Mouse (Mus musculus): ENCODE data around the gene Mymx.

DNA sequence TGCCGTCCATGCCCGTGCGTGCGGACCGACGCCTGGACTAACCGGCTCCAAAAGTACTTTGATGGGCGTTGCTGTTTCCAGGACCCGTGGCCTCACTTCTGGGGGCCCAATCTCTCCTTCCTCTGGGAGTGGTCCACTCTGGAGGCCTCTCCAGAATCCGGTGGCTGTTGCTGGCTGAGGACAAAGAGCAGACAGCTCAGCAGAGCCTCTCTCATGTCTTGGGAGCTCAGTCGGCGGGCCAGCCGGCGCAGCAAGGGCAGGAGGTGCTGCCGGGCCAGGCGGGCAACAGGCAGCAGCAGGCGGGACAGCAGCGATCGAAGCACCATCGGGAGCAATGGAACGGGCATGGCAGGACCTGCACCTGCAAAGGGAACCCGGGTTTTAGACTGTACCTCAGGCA lies 577 bp downstream of the Mymx start:
- TF ChIP-seq POLR2A (IDR thresholded peaks at IDR 0.05; ENCODE audit: low read depth, low read length) (no peak), MAFK (IDR thresholded peaks at IDR 0.05; ENCODE audit: insufficient replicate concordance, low read length) (no peak)

Data from CH12.LX (cell line).